13 mouse cellular contexts compared by ENCODE assay signal in the genomic region with DNA sequence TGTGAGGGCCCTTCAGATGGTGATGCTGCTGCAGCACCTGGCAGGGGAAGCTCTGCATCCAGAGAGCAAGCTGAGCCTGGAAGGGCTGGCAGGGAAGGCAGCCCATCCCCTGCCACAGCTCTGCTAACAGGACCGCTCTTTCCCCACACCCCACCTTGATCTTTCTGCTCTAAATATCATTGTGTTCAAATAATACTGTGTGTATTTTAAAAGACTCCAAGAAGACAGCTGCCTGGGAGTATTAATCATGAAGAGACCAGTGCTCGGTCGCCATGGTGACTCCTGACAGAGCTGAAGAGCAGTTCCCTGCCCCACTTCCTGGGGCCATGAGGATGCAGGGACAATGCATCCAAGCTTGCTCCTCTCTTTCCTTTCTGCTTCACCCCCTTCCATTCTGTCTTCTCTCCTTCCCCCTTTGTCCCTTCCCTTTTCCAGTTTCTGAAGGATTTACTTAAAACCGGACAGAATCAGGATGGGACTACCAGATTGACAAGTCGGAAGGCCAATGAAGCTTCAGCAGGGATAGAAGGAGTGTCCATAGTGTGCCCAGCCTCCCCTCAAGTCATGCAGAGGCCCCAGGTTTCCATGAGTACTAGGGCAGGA. TPM values are rescaled to one million over a fixed set of nuclear protein-coding genes. Genes with fewer than 3 reads are reported as not detected.
DNase-seq lines count a peak whose midpoint lies in the region; ATAC-seq and TF ChIP-seq lines count a peak whose summit lies in the region.
"Had no signal": no experiment of that assay in that cellular context is flagged by ENCODE, and none has a peak within 500 bp of the region (broad histone marks: within the 10 kb centered on the region; RNA-seq: fewer than 3 reads in every experiment).

No protein-coding gene starts in this region.

- H3K9ac ChIP-seq in forebrain, postnatal 0 days: 0 out of 2 replicates have a peak overlapping the region, but pooled peaks have one; percentile 22
- no peak overlapping the region for H3K9ac ChIP-seq in intestine, postnatal 0 days (ENCODE audit: low read depth, low read length)
- H3K9ac ChIP-seq: limb, embryonic 15.5 days had no signal

- H3K27me3 ChIP-seq in forebrain, postnatal 0 days (ENCODE audit: insufficient read depth, low read length): peaks cover 22% of the 10 kb centered on the region
- H3K27me3 ChIP-seq in intestine, postnatal 0 days (replicated peaks; ENCODE audit: control insufficient read depth, insufficient read depth, low read length): peaks cover 28% of the 10 kb centered on the region

- H3K4me2 ChIP-seq in forebrain, postnatal 0 days (ENCODE audit: low read depth): no peak overlapping the region
- no peak overlapping the region for H3K4me2 ChIP-seq in intestine, postnatal 0 days (replicated peaks; ENCODE audit: low read depth)
- H3K4me2 ChIP-seq: limb, embryonic 15.5 days had no signal

- peak overlapping the region; percentile 54; the same call in 1 of the 2 replicates for H3K27ac ChIP-seq in forebrain, postnatal 0 days (ENCODE audit: low read depth, low read length)
- H3K27ac ChIP-seq in intestine, postnatal 0 days (ENCODE audit: low read depth, low read length): no peak overlapping the region
- H3K27ac ChIP-seq: limb, embryonic 15.5 days had no signal

- no peak overlapping the region for H3K4me3 ChIP-seq in forebrain, postnatal 0 days (ENCODE audit: low read depth, low read length)
- no peak overlapping the region for H3K4me3 ChIP-seq in intestine, postnatal 0 days (ENCODE audit: low read depth, low read length)
- H3K4me3 ChIP-seq: limb, embryonic 15.5 days had no signal

- no peak for TF ChIP-seq CTCF in forebrain, postnatal 0 days (IDR thresholded peaks at IDR 0.05; ENCODE audit: low read depth)
- no peak for TF ChIP-seq CTCF in intestine, postnatal 0 days (IDR thresholded peaks at IDR 0.05; ENCODE audit: low read depth)

- peak; percentile 68 to 86 for DNase-seq in cerebellum, postnatal 14 days
- no peak for DNase-seq in cerebellum, adult 9-10 months
- peak; percentile 66 for DNase-seq in forebrain, postnatal 0 days
- DNase-seq in left cerebral cortex, postnatal 14 days (ENCODE audit: low spot score in 2 of 2): peak; percentile 62 to 75
- DNase-seq in retina, postnatal 7 days (ENCODE audit: low read depth, low spot score): peak; percentile 38
- no peak for DNase-seq in thymus, postnatal 25 days
- DNase-seq: kidney, adult 2 months had no signal

- WGBS in forebrain, postnatal 0 days: 35% methylated on average over 5 of the region's 5 CpGs
- WGBS in intestine, postnatal 0 days: 57% methylated on average over 5 of the region's 5 CpGs

- 0 out of 2 replicates have a peak, but pooled peaks cover 6% of the 10 kb centered on the region for H3K4me1 ChIP-seq in forebrain, postnatal 0 days (ENCODE audit: insufficient read depth)
- H3K4me1 ChIP-seq in intestine, postnatal 0 days (replicated peaks; ENCODE audit: control insufficient read depth, insufficient read depth, low read length): no peaks in the 10 kb centered on the region

- ATAC-seq in forebrain, postnatal 0 days: peak; percentile 53
- ATAC-seq in monocyte, adult 5-6 weeks (replicated peaks; ENCODE audit: insufficient number of reproducible peaks, low FRiP score, low TSS enrichment, poor library complexity, severe bottlenecking): no peak
- no peak for ATAC-seq in intestine, postnatal 0 days

- H3K36me3 ChIP-seq in forebrain, postnatal 0 days (ENCODE audit: insufficient read depth): no peaks in the 10 kb centered on the region
- no peaks in the 10 kb centered on the region for H3K36me3 ChIP-seq in intestine, postnatal 0 days (ENCODE audit: control insufficient read depth, insufficient read depth)
- H3K36me3 ChIP-seq: limb, embryonic 15.5 days had no signal

- intact Hi-C loops in left cerebral cortex, postnatal 14 days (cut with DNase I): no loop called here

- H3K9me3 ChIP-seq in forebrain, postnatal 0 days (ENCODE audit: low read length): no peaks in the 10 kb centered on the region
- H3K9me3 ChIP-seq in intestine, postnatal 0 days (ENCODE audit: control insufficient read depth): no peaks in the 10 kb centered on the region
- H3K9me3 ChIP-seq: limb, embryonic 15.5 days had no signal

RNA-seq across cellular contexts. Expression of a gene that starts 4.8 kb away (rescaled TPM):
- 1.3 and 1.7 TPM in 2 replicates for total RNA-seq in forebrain, postnatal 0 days (2014; rRNA removed)
- 1.9 and 2.0 TPM in 2 replicates for polyA plus RNA-seq in forebrain, postnatal 0 days (2015; fragmentation: Nextera tagmentation; extraction: Ambion mirVana)
- total RNA-seq in left cerebral cortex, postnatal 14 days (2021): 10 to 100 TPM; 50.3 to 64.1 TPM
- not detected in 3 replicates for total RNA-seq in monocyte, adult 5-6 weeks (2017)
- not detected in 2 replicates for polyA plus RNA-seq in intestine, postnatal 0 days (2015; fragmentation: Nextera tagmentation; extraction: Ambion mirVana)
- total RNA-seq: gastrocnemius, adult 18-20 months had no signal
- polyA plus RNA-seq: C2C12; kidney, adult 2 months; limb, embryonic 15.5 days had no signal

RNA-seq across cellular contexts. Expression of a gene that starts 15.4 kb away (rescaled TPM):
- 42.5 and 46.7 TPM in 2 replicates for total RNA-seq in forebrain, postnatal 0 days (2014; rRNA removed)
- polyA plus RNA-seq in forebrain, postnatal 0 days (2015; fragmentation: Nextera tagmentation; extraction: Ambion mirVana): 8.4 and 11.9 TPM in 2 replicates
- total RNA-seq in left cerebral cortex, postnatal 14 days (2021): 100 to 1,000 TPM; 119 to 126 TPM
- total RNA-seq in monocyte, adult 5-6 weeks (2017): not detected in 3 replicates
- 0.09 and 0.10 TPM in 2 replicates for polyA plus RNA-seq in intestine, postnatal 0 days (2015; fragmentation: Nextera tagmentation; extraction: Ambion mirVana)
- total RNA-seq: gastrocnemius, adult 18-20 months; megakaryocyte-erythroid progenitor cell, adult 5-6 weeks had no signal

Comparison
In these comparisons a context has a peak if more than half of its experiments do, and no peak if none do; other contexts are left out.
1. DNase-seq: peak in cerebellum, postnatal 14 days (2 of 2), forebrain, postnatal 0 days (single experiment), left cerebral cortex, postnatal 14 days (2 of 2) and retina, postnatal 7 days (single experiment); none in cerebellum, adult 9-10 months (single experiment) and thymus, postnatal 25 days (single experiment).
2. RNA of a gene that starts 4.8 kb away (total RNA-seq): 50.3 to 64.1 TPM in left cerebral cortex, postnatal 14 days; 1.3 to 1.7 TPM in forebrain, postnatal 0 days and not detected in monocyte, adult 5-6 weeks; every median in the first group is over 10 times any median in the second.
3. RNA of a gene that starts 15.4 kb away (total RNA-seq): 119 to 126 TPM in left cerebral cortex, postnatal 14 days and 42.5 to 46.7 TPM in forebrain, postnatal 0 days; not detected in monocyte, adult 5-6 weeks; every median in the first group is over 10 times any median in the second.